Mouse (Mus musculus) ES-Bruce4 (cell line): Measurements from ENCODE around the gene Dusp18.

Experiments
- CTCF ChIP-seq: IDR thresholded peaks from one replicate; pipeline ENCODE4 v1.8.1; 2011; ENCODE audit warnings: low read depth, low read length
- EP300 ChIP-seq: IDR thresholded peaks from 2 replicates; pipeline ENCODE4 v1.6.1; 2011; ENCODE audit warnings: low read depth, low read length; ENCODE audit not compliant: insufficient read depth
- POLR2A ChIP-seq: IDR thresholded peaks from one replicate; pipeline ENCODE4 v1.8.1; 2011; ENCODE audit warnings: low read length; ENCODE audit not compliant: insufficient read depth

DNA sequence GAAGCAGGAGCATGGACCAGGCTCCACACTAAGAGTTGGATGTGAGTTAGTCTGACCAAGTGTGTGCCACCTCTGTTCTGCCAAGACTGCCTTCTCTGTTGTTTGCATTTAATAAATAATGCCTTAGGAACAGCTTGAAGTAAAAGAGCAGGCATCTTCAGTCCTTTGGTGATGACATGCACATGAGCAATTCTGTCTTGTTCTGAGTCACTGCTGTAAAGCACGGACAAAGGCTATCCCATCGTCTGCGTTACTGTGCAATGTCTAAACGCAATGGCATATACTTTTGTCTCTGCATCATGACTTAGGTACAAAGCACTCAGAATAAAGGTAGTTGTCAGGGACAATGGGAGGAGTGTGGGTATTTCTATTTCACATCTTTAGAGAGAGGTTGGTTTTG lies 35.3 kb upstream of the Dusp18 start:
- no peak for TF ChIP-seq POLR2A
- no peak for TF ChIP-seq CTCF
- TF ChIP-seq EP300: no peak
